19 mouse cellular contexts compared by ENCODE assay signal in genomic region chr1:166170852-166171251, GRCm38 (mm10). TPM values are rescaled to one million over a fixed set of nuclear protein-coding genes. Genes with fewer than 3 reads are reported as not detected.
"Had no signal": no experiment of that assay in that cellular context is flagged by ENCODE, and none has a peak within 500 bp of the region (broad histone marks: within the 10 kb centered on the region; RNA-seq: fewer than 3 reads in every experiment).

No protein-coding gene starts in this region.

- H3K27ac ChIP-seq: kidney, postnatal 0 days; layer of hippocampus, adult 2 months; limb, embryonic 10.5 days; limb, embryonic 13.5 days; liver, embryonic 13.5 days; macrophage; midbrain, embryonic 13.5 days had no signal

- H3K27me3 ChIP-seq: limb, embryonic 13.5 days; liver, embryonic 13.5 days; midbrain, embryonic 13.5 days had no signal

- H3K9me3 ChIP-seq: limb, embryonic 10.5 days; limb, embryonic 13.5 days; liver, embryonic 13.5 days; midbrain, embryonic 13.5 days had no signal

- H3K4me2 ChIP-seq: limb, embryonic 13.5 days; liver, embryonic 13.5 days; lung, embryonic 14.5 days; midbrain, embryonic 13.5 days had no signal

- DNase-seq: kidney, adult 18-20 months; kidney, adult 9 months; kidney, postnatal 25 days; layer of hippocampus, adult 9-11 months; liver; liver, embryonic 13.5 days; lung, embryonic 14.5 days; thymus, adult 18-20 months; thymus, postnatal 36 days had no signal

- H3K9ac ChIP-seq: limb, embryonic 13.5 days; liver, embryonic 13.5 days; lung, embryonic 14.5 days; midbrain, embryonic 13.5 days had no signal

- H3K4me1 ChIP-seq: limb, embryonic 13.5 days; liver, embryonic 13.5 days; midbrain, embryonic 13.5 days had no signal

- H3K4me3 ChIP-seq: layer of hippocampus, adult 2 months; limb, embryonic 10.5 days; limb, embryonic 13.5 days; liver, embryonic 13.5 days; midbrain, embryonic 13.5 days had no signal

- ATAC-seq: lung, postnatal 0 days; midbrain, embryonic 13.5 days; midbrain, embryonic 16.5 days had no signal

- H3K36me3 ChIP-seq: limb, embryonic 10.5 days; limb, embryonic 13.5 days; liver, embryonic 13.5 days; midbrain, embryonic 13.5 days had no signal

RNA-seq across cellular contexts. Expression of gene Gpa33, which starts 40.8 kb away (rescaled TPM):
- polyA plus RNA-seq: liver, embryonic 13.5 days; lung, embryonic 14.5 days; macrophage; midbrain, embryonic 13.5 days; neural tube, embryonic 14.5 days; spleen, adult 2 months had no signal
